Mouse (Mus musculus) layer of hippocampus, postnatal 36 days (tissue): Measurements from ENCODE around the gene Gm10192. TPM values are rescaled to one million over a fixed set of nuclear protein-coding genes. Genes with fewer than 3 reads are reported as not detected.
"Not testable (repeated sequence)": the region's sequence is repeated elsewhere in the genome, so short reads cannot be mapped to it uniquely, and the experiment has no call there.

Experiments
- DNase-seq, 2 experiments: peaks; one replicate each; pipeline ENCODE4 v3.0.0; 2022
- total RNA-seq, 2 experiments: library from RNA; stranded (reverse); gene quantifications; 2 replicates each; pipeline ENCODE4 v1.2.3; 2021

The Gm10192 gene
- not detected for total RNA-seq

- not testable (repeated sequence) for DNase-seq
Observed at GRCm38 (mm10) chr4:97183066-97183465, at the start of gene Gm10192. Gene Gm10192, minus strand, starts transcription at chr4:97183166.

DNA sequence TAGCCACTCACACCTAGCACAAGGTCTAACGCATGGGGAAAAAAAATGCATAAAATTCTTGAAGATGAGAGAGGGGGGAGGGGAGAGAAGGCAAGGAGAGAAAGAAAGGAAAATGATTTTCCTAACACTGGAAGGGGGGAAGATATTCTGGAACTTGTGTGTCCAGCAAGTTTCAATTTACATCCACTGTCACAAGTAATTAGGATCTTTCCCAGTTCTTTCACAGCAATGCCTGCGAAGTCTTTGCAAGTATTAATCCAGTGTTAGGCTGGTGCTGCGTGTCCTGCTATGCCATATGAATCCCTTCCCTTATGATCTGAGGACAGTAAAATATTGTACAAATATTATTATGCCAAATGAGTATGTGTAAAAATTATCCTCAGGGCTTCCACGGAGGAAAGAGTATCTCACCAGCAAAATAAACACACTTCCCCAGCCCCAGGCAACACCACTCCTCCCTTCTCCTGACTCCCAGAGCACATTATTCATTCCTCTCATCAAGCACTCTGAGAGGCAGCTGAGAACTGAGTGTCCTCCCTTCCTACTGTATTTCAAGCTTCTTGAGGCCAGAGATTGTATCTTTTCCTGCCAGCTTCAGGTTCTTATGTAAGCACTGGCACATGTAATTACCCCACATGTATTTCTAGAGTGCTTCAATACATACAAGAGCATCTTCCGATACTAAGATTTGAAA lies 47.6 kb upstream of the Gm10192 start:
- no peak for DNase-seq

GRCm38 (mm10) chr4:97219701-97220100 lies 36.7 kb upstream of the Gm10192 start:
- DNase-seq = no peak

DNA sequence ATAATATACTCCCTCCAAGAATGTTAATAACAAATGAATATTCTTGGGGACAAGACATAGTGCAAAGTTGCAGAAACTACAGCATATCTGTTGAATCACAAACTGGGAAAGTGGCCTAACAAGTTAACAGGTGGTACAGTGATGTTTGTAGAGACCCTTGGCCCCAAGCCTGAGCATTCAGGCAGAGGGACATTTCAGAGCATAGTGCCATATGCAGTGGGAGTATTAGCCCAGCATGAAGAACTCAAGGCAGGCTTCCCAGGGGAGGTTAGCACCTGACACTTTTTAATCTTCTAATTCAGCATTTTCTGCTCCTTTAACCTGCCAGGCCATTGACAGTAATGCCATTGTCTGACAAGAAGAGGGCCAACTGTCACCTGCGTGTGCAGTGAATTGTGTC lies 34.9 kb upstream of the Gm10192 start:
- DNase-seq = no peak

DNA sequence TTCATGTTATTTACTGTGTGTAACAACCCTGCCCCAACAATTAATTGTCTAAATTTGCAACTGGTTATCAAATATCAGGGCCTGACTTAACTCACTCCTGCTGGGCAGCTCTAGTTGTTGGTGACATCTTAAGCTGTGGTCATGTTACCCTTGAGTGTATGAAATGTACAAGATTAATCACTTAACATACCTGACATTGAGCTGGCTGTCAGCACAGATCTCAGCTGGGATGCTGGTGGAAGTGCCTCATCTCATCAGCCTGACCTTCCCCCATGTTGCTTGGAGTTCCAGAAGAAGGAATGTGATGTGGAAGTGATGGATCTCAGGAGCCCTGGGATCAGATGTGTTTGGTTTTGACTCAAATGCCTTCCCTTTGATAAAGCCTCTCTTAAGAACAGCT lies 29.5 kb upstream of the Gm10192 start:
- DNase-seq = no peak

GRCm38 (mm10) chr4:97202986-97203385 lies 20.0 kb upstream of the Gm10192 start:
- not testable (repeated sequence) for DNase-seq

DNA sequence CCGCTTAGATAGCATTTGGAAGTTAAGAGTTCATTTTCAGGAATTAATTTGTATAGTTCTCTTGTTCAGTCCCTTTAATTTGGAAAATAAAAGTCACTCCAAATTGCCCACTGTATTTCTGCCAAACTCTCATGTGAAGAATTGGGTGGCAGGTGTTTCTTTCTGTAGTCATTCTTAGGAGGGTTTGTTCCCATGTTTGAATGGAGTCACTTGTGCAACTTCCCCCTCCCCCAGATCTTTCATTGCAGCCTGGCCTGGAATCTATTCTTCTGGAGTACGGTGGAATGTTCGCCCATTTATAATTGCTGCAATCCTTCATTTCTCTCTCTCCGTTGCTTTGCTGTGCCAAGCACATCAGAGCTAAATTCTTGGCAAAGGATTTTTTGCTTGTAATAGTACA lies 10.2 kb upstream of the Gm10192 start:
- DNase-seq = peak; percentile 9 to 16

DNA sequence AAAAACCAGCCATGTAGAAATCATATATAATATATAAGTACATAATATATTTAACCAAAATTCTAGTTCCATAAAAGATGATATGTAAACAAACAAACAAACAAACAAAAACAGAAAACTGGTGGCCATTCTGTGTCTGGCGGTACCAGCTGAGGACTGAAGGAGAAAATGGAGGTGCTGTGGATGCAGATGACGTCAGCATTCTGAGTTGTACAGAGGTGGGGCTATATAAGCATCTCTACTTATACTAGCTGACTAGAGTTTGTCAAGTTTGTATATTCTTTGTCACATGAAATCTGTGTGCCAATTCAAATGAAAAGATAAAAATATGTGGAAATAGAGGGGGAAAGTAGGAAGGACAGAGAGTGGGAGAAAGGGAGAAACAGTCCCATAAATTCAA lies 9.6 kb upstream of the Gm10192 start:
- DNase-seq = no peak

DNA sequence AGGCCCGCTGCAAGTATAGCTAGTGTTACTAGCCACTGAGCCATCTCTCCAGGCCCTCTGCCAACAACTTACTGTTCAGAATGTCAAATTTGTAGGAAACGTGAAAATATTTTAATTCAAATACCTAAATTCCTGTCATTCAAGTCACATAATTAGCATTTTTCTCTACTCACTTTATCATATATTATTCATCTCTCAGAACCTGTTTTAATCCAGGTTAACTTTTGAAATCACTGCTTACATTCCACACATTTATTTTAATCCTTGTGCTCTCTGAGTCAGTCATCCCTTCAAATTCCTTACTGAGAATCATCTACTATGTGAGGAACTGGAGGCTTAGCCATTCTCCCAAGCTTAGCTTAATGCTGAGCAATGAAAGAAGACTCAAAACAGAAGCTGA lies 2.6 kb downstream of the Gm10192 start:
- DNase-seq = no peak

DNA sequence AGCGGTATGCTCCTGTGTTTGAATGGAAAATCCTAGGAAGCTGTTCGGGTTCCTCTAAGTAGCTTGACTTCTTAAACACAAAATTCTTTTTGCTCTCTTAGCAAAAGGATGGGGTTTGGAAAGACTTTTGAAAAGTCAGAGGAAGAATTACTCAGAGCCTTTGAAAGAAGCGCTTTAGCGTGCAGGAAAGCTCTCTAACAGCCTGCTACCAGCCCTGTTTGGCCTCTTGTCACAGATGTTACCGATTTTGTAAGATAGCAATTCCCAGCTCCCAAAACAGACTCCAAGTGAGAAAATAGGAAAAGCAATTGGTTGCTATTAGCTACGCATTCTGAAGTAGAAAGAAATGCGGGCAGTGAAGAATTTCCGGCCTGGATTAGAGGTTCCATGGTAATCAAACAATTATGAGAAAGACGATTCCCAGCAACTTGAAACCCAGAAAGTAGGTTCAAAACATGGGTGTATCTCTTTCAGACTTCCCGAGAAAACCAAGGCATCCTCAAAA lies 26.1 kb downstream of the Gm10192 start:
- DNase-seq = no peak

- DNase-seq = no peak
Observed at GRCm38 (mm10) chr4:97156084-97156483, 26.9 kb downstream of the Gm10192 start.

- no peak for DNase-seq
Observed at GRCm38 (mm10) chr4:97153554-97153953, 29.4 kb downstream of the Gm10192 start.

- no peak for DNase-seq
Observed at GRCm38 (mm10) chr4:97142484-97142883, 40.5 kb downstream of the Gm10192 start.
